Mouse (Mus musculus) left cerebral cortex, adult 11 months (tissue): ENCODE data around the gene Cbx8.

Experiments
- DNase-seq: peaks from one replicate; pipeline ENCODE4 v3.0.0; 2022; ENCODE audit warnings: low spot score

Cbx8 gene

GRCm38 (mm10) chr11:119078691-119079444 is 38.1 kb upstream of the Cbx8 start:
- no peak for DNase-seq

GRCm38 (mm10) chr11:119077755-119078154 is 37.0 kb upstream of the Cbx8 start:
- DNase-seq = no peak

GRCm38 (mm10) chr11:119075805-119076204 is 35.0 kb upstream of the Cbx8 start:
- DNase-seq = no peak

- no peak for DNase-seq
These were observed 33.2 kb upstream of the Cbx8 start for GRCm38 (mm10) chr11:119073876-119074433.

GRCm38 (mm10) chr11:119072986-119073385 is 32.2 kb upstream of the Cbx8 start:
- DNase-seq = no peak

- DNase-seq = no peak
These were observed 31.5 kb upstream of the Cbx8 start for GRCm38 (mm10) chr11:119072239-119072638.

GRCm38 (mm10) chr11:119066841-119067240 is 26.1 kb upstream of the Cbx8 start:
- no peak for DNase-seq

- no peak for DNase-seq
These were observed 18.5 kb upstream of the Cbx8 start for GRCm38 (mm10) chr11:119059256-119059655.

GRCm38 (mm10) chr11:119058041-119058995 is 17.5 kb upstream of the Cbx8 start:
- DNase-seq = no peak

GRCm38 (mm10) chr11:119057291-119057690 is 16.5 kb upstream of the Cbx8 start:
- DNase-seq = no peak

GRCm38 (mm10) chr11:119056301-119057211 is 15.8 kb upstream of the Cbx8 start:
- DNase-seq = no peak

- DNase-seq = no peak
These were observed 14.9 kb upstream of the Cbx8 start for GRCm38 (mm10) chr11:119055571-119056131.

- DNase-seq = no peak
These were observed 13.9 kb upstream of the Cbx8 start for GRCm38 (mm10) chr11:119054351-119055345.

- no peak for DNase-seq
These were observed 13.1 kb upstream of the Cbx8 start for GRCm38 (mm10) chr11:119053738-119054350.

- peak; percentile 54 for DNase-seq
These were observed 12.5 kb upstream of the Cbx8 start for GRCm38 (mm10) chr11:119053257-119053670.

GRCm38 (mm10) chr11:119052661-119053256 is 12.0 kb upstream of the Cbx8 start:
- DNase-seq = no peak

- DNase-seq = no peak
These were observed 11.3 kb upstream of the Cbx8 start for GRCm38 (mm10) chr11:119051927-119052660.

- no peak for DNase-seq
These were observed 10.7 kb upstream of the Cbx8 start for GRCm38 (mm10) chr11:119051426-119051825.
